Mouse (Mus musculus): ENCODE results near the gene Slc35e3.

DNA sequence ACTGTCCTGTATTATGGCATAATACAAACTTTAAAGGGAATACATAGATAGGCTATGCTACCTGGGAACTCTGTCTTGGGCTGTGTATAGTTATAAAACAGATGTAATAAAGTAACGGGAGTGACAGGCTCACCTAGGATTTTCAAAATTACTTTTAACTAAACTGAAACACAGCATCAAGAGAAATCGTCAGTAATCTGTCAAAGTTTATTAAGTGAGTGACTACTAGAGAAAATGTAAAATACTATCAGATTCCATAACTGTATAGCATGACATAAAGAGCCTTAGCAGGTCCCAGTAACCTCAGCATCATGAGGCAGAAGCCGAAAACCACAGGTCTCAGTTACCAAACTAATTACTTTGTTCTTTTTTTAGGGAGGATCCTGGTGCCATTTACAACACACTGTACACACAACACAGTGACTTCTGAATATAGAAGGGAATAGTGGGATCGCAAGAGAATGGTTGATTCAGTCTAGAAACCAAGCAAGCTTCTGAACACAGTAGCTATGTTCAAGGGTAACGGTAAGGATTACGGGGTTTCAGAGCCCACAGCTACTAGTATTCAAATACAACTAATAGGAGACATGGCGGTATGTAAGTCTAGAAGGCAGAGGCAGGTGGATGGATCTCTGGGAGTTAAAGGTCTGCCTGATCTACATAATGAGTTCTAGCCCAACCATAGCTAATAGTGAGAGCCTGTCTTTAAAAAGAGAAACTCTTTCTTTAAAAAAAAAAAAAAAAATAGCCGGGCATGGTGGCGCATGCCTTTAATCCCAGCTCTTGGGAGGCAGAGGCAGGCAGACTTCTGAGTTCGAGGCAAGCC lies 47.6 kb downstream of the Slc35e3 start:
- TF ChIP-seq TAL1 (IDR thresholded peaks at IDR 0.05; ENCODE audit: low read length) (no peak), GATA1 (IDR thresholded peaks at IDR 0.05; ENCODE audit: low read length) (no peak)
